Mouse (Mus musculus) neutrophil, adult 5-6 weeks (primary cell): ENCODE results near the gene Olfr1504. TPM values are rescaled to one million over a fixed set of nuclear protein-coding genes. Genes with fewer than 3 reads are reported as not detected.
"Not testable (repeated sequence)": the region's sequence is repeated elsewhere in the genome, so short reads cannot be mapped to it uniquely, and the experiment has no call there.

Experiments
- ATAC-seq: fragments of 151-379, 151-347 bp; 2 replicates; pipeline ENCODE4 v1.8.0; 2017; ENCODE audit warnings: mild to moderate bottlenecking, moderate TSS enrichment; ENCODE audit not compliant: insufficient number of reproducible peaks, poor library complexity, low FRiP score, severe bottlenecking; ENCODE audit errors: extremely low read depth
- total RNA-seq: library from RNA; stranded (forward); fragments of 200-1000 nt; gene quantifications from 2 replicates; pipeline ENCODE4 v1.2.3, GENCODE M21; 2017

Olfr1504 gene
- total RNA-seq = not detected in 2 replicates

GRCm38 (mm10) chr19:13897828-13898227, at the start of gene Olfr1504:
Olfr1504 (minus strand) TSS chr19:13897928.
- ATAC-seq = no peak

- ATAC-seq = no peak
These were observed 15.5 kb upstream of the Olfr1504 start, which contains the start of gene Olfr1505 for GRCm38 (mm10) chr19:13913230-13913629. Olfr1505 (plus strand) TSS chr19:13913530.

- no peak for ATAC-seq
These were observed 36.2 kb downstream of the Olfr1504 start, which contains the start of gene Olfr1502 for GRCm38 (mm10) chr19:13861495-13861894. Olfr1502 (plus strand) TSS chr19:13861795.

GRCm38 (mm10) chr19:13850592-13850991, 47.1 kb downstream of the Olfr1504 start, which contains the start of gene Olfr1501:
Olfr1501 (minus strand) TSS chr19:13850692.
- not testable (repeated sequence) for ATAC-seq

Other genes starting within 250 kb of the Olfr1504 start
- gene Olfr1490, start 246.8 kb downstream of the Olfr1504 start, total RNA-seq = 0.12 TPM in 1 of 2 replicates, not detected in the other
- not detected in 2 replicates for gene Olfr1491, start 200.7 kb downstream of the Olfr1504 start, total RNA-seq
- gene Olfr1493-ps1, start 174.7 kb downstream of the Olfr1504 start, total RNA-seq = not detected in 2 replicates
- gene Olfr1494, start 158.2 kb downstream of the Olfr1504 start, total RNA-seq = not detected in 2 replicates
- not detected in 2 replicates for gene Olfr1495, start 133.3 kb downstream of the Olfr1504 start, total RNA-seq
- gene Olfr1496, start 120.0 kb downstream of the Olfr1504 start, total RNA-seq = not detected in 2 replicates
- gene Olfr1497, start 99.7 kb downstream of the Olfr1504 start, total RNA-seq = not detected in 2 replicates
- gene Olfr1499, start 78.5 kb downstream of the Olfr1504 start, total RNA-seq = 0.35 TPM in 1 of 2 replicates, not detected in the other
- 0.23 TPM in 1 of 2 replicates, not detected in the other for gene Olfr1500, start 67.4 kb downstream of the Olfr1504 start, total RNA-seq
- not detected in 2 replicates for gene Olfr1501, start 47.2 kb downstream of the Olfr1504 start, total RNA-seq
- gene Olfr1502, start 36.1 kb downstream of the Olfr1504 start, total RNA-seq = not detected in 2 replicates
- not detected in 2 replicates for gene Olfr1505, start 15.6 kb upstream of the Olfr1504 start, total RNA-seq